ENCODE assay signal across 8 mouse cellular contexts in genomic region chr13:20299424-20299823, GRCm38 (mm10).
DNase-seq lines count a peak whose midpoint lies in the region; ATAC-seq and TF ChIP-seq lines count a peak whose summit lies in the region.

No protein-coding gene starts in this region.

- no peaks in the 10 kb centered on the region for H3K4me1 ChIP-seq in ES-E14 (ENCODE audit: control insufficient read depth in 2 of 2, insufficient read depth in 2 of 2, low read length in 2 of 2, poor library complexity in 1 of 2)
- no peaks in the 10 kb centered on the region for H3K4me1 ChIP-seq in hindbrain, embryonic 16.5 days (ENCODE audit: control insufficient read depth, insufficient read depth, low read depth, low read length)

- H3K9ac ChIP-seq in ES-E14 (ENCODE audit: insufficient read depth, low read depth, low read length, poor library complexity, severe bottlenecking), result no peak overlapping the region
- no peak overlapping the region for H3K9ac ChIP-seq in hindbrain, embryonic 16.5 days (ENCODE audit: low read depth, low read length)

- H3K4me3 ChIP-seq in ES-E14 (ENCODE audit: insufficient read depth in 1 of 2, low read depth in 1 of 2, low read length in 2 of 2, poor library complexity in 1 of 2, severe bottlenecking in 1 of 2), result no peak overlapping the region
- H3K4me3 ChIP-seq in hindbrain, embryonic 16.5 days (ENCODE audit: low read length), result no peak overlapping the region

- WGBS in hindbrain, embryonic 16.5 days, result 69% methylated on average over 3 of the region's 3 CpGs

- no peaks in the 10 kb centered on the region for H3K27me3 ChIP-seq in hindbrain, embryonic 16.5 days (replicated peaks; ENCODE audit: control insufficient read depth, insufficient read depth, low read length)

- H3K4me2 ChIP-seq in hindbrain, embryonic 16.5 days (ENCODE audit: low read length), result no peak overlapping the region

- no peaks in the 10 kb centered on the region for H3K36me3 ChIP-seq in ES-E14 (ENCODE audit: control insufficient read depth, insufficient read depth, low read length, poor library complexity, severe bottlenecking)
- H3K36me3 ChIP-seq in hindbrain, embryonic 16.5 days (ENCODE audit: control insufficient read depth, insufficient read depth, low read length), result no peaks in the 10 kb centered on the region

- in situ Hi-C loops in ES-E14 (cut with MboI; ENCODE audit: low sequenced_read_pairs in 2 of 2, unreplicated experiment in 2 of 2), result loop anchor here (10.0 to 25.0 kb wide), 2 partner anchors 587 to 595 kb away; no protein-coding TSS in a partner anchor

- ATAC-seq in hindbrain, embryonic 16.5 days, result peak; percentile 82
- peak; percentile 76 for ATAC-seq in megakaryocyte-erythroid progenitor cell, adult 5-6 weeks (replicated peaks; ENCODE audit: low FRiP score, low TSS enrichment, poor library complexity, severe bottlenecking)
- ATAC-seq in erythroid progenitor cell, adult 5-6 weeks (replicated peaks; ENCODE audit: low FRiP score, poor library complexity, severe bottlenecking), result no peak

- no peaks in the 10 kb centered on the region for H3K9me3 ChIP-seq in ES-E14 (ENCODE audit: control insufficient read depth, insufficient read depth, low read depth, low read length)
- no peaks in the 10 kb centered on the region for H3K9me3 ChIP-seq in hindbrain, embryonic 16.5 days (ENCODE audit: control insufficient read depth, low read length)

- DNase-seq in kidney, adult 18-20 months, result peak; percentile 8
- DNase-seq in kidney, adult 11 months, result no peak
- peak; percentile 51 for DNase-seq in ES-E14 (ENCODE audit: low read depth, low spot score)
- DNase-seq in cerebellum, postnatal 10 days, result peak; percentile 70 to 74
- DNase-seq in layer of hippocampus, adult 8-10 months (ENCODE audit: low spot score in 2 of 2), result no peak

- H3K27ac ChIP-seq in ES-E14 (ENCODE audit: insufficient read depth, low read depth, low read length, poor library complexity, severe bottlenecking), result no peak overlapping the region
- no peak overlapping the region for H3K27ac ChIP-seq in hindbrain, embryonic 16.5 days (ENCODE audit: low read depth, low read length)

TF ChIP-seq in ES-E14, 5 proteins besides CTCF, POLR2A, EP300 and RAD21:
- TF ChIP-seq ZNF384 (IDR thresholded peaks at IDR 0.05; ENCODE audit: low read depth, low read length) (no peak), CHD2 (IDR thresholded peaks at IDR 0.05; ENCODE audit: low read depth, low read length) (no peak), MAFK (IDR thresholded peaks at IDR 0.05; ENCODE audit: insufficient read depth, low read depth, low read length) (no peak), ZC3H11A (IDR thresholded peaks at IDR 0.05; ENCODE audit: borderline replicate concordance, low read depth, low read length) (peak; percentile 63; the same call in 1 of the 2 replicates)

Comparison
In these comparisons a context has a peak if more than half of its experiments do, and no peak if none do; other contexts are left out.
1. DNase-seq: peak in kidney, adult 18-20 months (single experiment), ES-E14 (single experiment) and cerebellum, postnatal 10 days (2 of 2); none in kidney, adult 11 months (single experiment) and layer of hippocampus, adult 8-10 months (0 of 2).